Mouse (Mus musculus): Measurements from ENCODE around the gene Bbs12.

The Bbs12 gene

GRCm38 (mm10) chr3:37326627-37327026, 14.3 kb downstream of the Bbs12 start:
- no peak for DNase-seq (ENCODE audit: low spot score)

DNA sequence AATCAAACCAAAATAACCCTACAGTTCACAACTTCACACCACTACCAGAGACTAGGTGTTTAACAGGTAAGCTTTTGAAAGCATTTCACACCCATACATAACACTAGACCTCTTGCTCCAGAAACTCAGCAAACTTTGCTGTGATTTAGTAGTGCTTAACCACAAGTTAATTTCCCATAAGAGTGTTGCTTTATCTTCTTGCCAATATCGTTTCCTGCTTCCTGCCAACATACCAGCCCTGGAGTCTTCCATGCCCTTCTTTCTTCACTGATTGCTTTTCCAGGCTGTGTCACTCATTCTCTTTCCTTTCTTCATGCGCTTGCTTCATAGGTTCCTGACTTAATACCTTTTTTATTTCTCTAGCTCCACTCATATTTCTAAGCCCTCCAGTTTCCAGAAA, 16.1 kb downstream of the Bbs12 start:
- DNase-seq (ENCODE audit: low spot score): no peak

- no peak for DNase-seq (ENCODE audit: low spot score)
Measured at GRCm38 (mm10) chr3:37329963-37330362, 17.6 kb downstream of the Bbs12 start.

DNA sequence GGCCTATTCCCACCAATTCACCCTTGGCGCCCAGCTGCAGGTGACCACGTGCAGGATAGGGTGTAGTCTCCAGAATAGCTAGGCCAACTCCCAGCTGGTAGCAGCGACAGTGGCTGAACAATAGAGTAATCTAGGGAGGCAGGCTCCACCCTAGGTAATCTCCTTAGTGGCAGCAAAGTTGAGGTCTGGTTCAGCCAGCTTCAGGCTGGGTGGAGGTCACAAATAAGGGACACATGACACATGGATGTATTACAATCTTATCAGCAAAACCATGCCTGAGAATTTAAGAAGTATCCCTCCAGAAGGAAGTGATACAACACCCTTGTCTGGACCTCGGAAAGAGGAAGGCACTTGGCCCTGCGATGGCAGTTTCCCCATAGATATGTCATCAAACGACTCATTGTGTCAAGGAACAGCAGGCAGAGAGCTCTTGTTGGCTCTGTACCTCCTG, 19.7 kb downstream of the Bbs12 start:
- no peak for DNase-seq (ENCODE audit: low spot score)

DNA sequence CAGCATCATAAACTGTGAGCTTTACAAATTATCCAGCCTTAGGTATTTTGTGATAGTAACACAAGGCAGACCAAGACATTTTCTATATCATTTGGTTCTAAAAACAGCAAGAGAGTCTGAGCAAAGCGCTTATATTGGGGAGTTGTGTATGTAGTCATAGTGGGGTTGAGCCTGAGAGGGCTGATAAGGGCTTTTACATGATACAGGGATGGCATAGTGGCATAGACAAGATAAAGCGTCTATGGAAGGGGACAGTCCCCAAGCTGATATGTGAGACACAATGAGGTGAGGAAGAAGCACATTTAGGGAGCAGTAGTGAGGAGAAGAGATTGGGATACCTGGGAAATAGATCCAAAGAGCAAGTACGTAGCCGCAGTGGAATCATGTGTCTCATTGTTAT, 21.7 kb downstream of the Bbs12 start:
- DNase-seq (ENCODE audit: low spot score): no peak

- DNase-seq (ENCODE audit: low spot score): no peak
Measured at GRCm38 (mm10) chr3:37341110-37341509, 28.8 kb downstream of the Bbs12 start.

- DNase-seq (ENCODE audit: low spot score): no peak
Measured at GRCm38 (mm10) chr3:37342811-37343210, 30.5 kb downstream of the Bbs12 start.

GRCm38 (mm10) chr3:37347671-37348070, 35.3 kb downstream of the Bbs12 start:
- DNase-seq (ENCODE audit: low spot score): no peak

- DNase-seq (ENCODE audit: low spot score): peak; percentile 51
Measured at GRCm38 (mm10) chr3:37348221-37349165, 36.1 kb downstream of the Bbs12 start, which contains the start of gene Fgf2. TSS of gene Fgf2 (plus strand) at chr3:37348346.

GRCm38 (mm10) chr3:37349166-37349548, 36.8 kb downstream of the Bbs12 start:
- DNase-seq (ENCODE audit: low spot score): no peak

- DNase-seq (ENCODE audit: low spot score): no peak
Measured at GRCm38 (mm10) chr3:37350386-37350785, 38.0 kb downstream of the Bbs12 start.

DNA sequence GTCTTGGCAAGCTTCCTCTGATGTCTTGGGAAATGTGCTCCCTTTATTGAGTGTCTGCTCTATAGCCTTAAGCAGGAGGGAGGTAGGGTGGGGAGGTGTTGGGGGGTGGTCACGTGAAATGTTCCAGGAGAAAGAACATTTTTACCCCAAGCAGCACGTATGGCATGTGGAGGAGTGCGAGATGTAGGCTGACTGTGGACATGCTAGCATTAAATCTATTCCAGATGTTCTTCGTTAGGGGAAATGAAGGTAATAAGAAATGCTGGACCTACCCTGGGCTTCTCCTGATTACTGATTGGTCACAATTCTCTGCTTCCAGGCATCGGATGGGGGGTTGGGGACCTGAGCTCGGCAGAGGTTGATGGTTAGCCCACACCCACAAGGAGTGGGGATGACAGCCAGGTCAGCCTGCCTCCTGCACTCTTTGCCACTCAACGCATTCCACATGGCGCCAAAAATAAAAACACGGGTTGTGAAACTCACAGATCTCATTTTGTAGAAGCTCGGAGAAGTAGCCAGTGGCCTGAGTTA, 41.7 kb downstream of the Bbs12 start:
- no peak for DNase-seq (ENCODE audit: low spot score)

DNA sequence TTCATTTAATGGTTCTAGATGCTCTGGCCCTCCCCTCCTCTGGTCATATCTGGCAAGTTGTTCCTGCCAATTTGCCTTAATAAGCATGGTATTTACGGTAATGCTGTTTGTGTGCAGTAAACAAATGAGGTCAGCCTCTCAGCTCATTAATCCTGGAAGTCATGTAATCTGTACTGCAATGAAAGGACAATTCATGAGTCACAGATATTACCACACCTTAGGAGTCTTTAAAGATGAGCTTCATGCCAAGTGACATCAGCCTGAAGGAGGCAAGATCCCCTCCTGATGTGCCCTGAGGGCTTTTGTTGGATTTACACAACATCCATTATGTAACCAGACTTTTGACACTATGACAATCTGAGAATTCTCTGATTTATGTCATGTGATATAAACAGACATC, 42.4 kb downstream of the Bbs12 start:
- DNase-seq (ENCODE audit: low spot score): no peak

DNA sequence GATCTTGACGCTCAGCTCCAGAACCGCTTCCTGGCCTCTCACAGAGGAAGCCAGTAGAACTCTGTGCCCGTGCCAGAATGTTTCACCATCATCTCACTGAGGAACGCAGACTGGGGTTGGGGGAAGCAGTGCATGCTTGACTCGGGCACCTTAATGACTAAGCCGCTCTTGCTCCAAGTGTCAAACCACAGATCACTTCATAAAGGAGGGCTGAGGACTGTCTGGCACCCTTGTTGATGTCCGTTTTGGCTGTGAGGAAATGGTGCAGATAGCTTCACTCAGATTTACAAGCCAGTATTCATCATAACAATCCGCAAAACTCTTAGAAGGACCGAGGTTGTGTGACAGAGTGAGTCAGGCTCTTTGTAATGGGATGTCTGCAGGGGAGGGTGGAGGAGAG, 48.4 kb downstream of the Bbs12 start:
- peak; percentile 57 for DNase-seq (ENCODE audit: low spot score)

- no peak for DNase-seq (ENCODE audit: low spot score)
Measured at GRCm38 (mm10) chr3:37365144-37365543, 52.8 kb downstream of the Bbs12 start.

DNA sequence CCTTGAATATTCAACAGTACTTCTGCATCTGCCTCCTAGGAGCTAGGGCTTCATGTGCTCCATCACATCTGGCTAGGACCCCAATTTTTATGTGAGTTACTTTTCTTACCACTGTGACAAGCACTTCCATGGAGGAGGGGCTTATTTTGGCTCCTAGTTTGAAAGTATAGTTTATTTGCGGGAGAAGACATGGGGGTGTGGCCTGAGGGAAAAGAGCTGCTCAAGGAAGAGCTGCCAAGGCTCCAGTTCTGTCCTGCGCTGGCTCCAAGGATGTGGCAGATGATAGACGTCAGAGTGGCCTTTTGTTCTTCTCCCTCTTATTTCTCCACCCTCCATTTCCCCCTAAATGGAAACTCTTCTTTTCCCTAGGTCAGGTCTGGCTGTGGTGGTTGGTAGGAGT, 53.6 kb downstream of the Bbs12 start:
- DNase-seq (ENCODE audit: low spot score): no peak

DNA sequence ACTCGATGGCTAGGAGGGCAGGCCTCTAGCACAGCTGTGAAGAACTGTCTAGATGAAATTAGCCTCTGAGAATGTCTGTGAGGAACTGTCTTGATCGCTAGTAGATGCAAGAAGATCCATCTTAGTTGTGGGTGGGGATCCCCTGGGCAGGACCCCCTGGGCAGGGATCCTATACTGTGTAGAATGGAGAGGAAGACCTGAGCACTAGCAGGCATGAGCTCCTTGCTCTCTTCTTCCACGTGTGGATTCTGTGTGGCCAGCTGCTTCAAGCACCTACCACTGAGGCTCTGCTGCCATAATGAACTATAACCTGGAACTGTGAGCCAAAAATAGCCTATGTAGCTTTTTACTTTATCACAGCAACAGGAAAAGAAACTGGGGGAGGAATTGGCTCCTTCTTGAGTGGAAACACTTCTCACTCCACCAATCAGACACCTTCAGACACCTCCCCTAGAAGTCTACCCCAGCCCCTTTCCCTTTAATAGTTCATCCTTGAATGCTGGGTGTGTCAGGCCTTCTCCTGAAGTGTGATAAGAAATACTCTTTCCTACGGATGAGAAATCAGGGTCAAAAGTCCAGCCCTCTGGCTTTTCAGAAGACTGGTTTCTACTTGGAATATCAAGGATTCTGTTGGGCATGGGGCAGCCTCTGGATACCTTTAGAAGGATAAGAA, 54.2 kb downstream of the Bbs12 start:
- no peak for DNase-seq (ENCODE audit: low spot score)

DNA sequence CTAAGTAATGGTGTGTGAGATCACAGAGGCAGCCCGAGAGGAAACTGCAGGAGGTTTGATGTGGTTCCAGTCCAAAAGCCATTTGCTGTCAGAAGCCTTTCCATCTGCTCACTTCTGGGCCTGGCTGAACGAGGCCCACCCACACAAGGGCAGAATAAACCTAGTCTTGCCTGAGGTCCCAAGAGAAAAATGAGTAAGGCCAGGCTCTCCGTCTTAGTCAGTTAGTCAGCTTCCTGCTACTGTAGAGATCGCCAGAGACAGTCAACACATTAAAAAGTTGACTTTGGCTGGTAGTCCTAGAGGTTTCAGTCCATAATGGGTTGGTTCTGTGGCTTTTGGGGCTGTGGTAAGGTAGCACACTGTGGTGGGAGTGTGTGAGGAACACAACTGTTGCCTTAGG, 58.1 kb downstream of the Bbs12 start:
- no peak for DNase-seq (ENCODE audit: low spot score)
